Mouse (Mus musculus) heart, embryonic 14.5 days (tissue): Measurements from ENCODE around the gene Ncstn. TPM values are rescaled to one million over a fixed set of nuclear protein-coding genes. Genes with fewer than 3 reads are reported as not detected.

ENCODE experiments used
- ATAC-seq: fragments of 200-750 bp; cut with Nextera tagmentation; 2 replicates; pipeline ENCODE4 v1.8.0; 2017; ENCODE audit warnings: low read depth, moderate TSS enrichment; ENCODE audit not compliant: insufficient number of reproducible peaks, insufficient read depth, low FRiP score
- H3K27ac ChIP-seq, 2 experiments: fragments of 200-500 bp in 1 of 2; fragments of 300-500 bp in 1 of 2; sonication (generic) in 1 of 2; replicated peaks in 1 of 2; 2 replicates each; pipeline ENCODE4 v1.5.1; 2012 to 2014; ENCODE audit warnings: low read depth in 2 of 2, low read length in 2 of 2, control low read depth in 1 of 2, mild to moderate bottlenecking in 1 of 2, mixed read lengths in 1 of 2; ENCODE audit not compliant: control insufficient read depth in 1 of 2, insufficient read depth in 1 of 2
- H3K27me3 ChIP-seq: fragments of 300-500 bp; sonication (generic); 2 replicates; pipeline ENCODE4 v1.6.1; 2014; ENCODE audit warnings: mild to moderate bottlenecking, low read length, control low read depth; ENCODE audit not compliant: control insufficient read depth, insufficient read depth
- H3K36me3 ChIP-seq: fragments of 300-500 bp; sonication (generic); 2 replicates; pipeline ENCODE4 v1.6.1; 2014; ENCODE audit warnings: mild to moderate bottlenecking, control low read depth, low read length, mixed read lengths; ENCODE audit not compliant: control insufficient read depth, insufficient read depth
- H3K4me1 ChIP-seq, 2 experiments: fragments of 200-500 bp in 1 of 2; fragments of 300-500 bp in 1 of 2; sonication (generic) in 1 of 2; 2 replicates each; pipeline ENCODE4 v1.6.1; 2012 to 2014; ENCODE audit warnings: low read length in 2 of 2, control low read depth in 1 of 2, mixed read lengths in 1 of 2; ENCODE audit not compliant: control insufficient read depth in 2 of 2, insufficient read depth in 2 of 2
- H3K4me2 ChIP-seq: fragments of 300-500 bp; sonication (generic); 2 replicates; pipeline ENCODE4 v1.6.1; 2014; ENCODE audit warnings: mild to moderate bottlenecking, low read length
- H3K4me3 ChIP-seq, 2 experiments: fragments of 200-500 bp in 1 of 2; fragments of 300-500 bp in 1 of 2; sonication (generic) in 1 of 2; 2 replicates each; pipeline ENCODE4 v1.5.1; 2012 to 2014; ENCODE audit warnings: low read length in 2 of 2, mild to moderate bottlenecking in 2 of 2, control low read depth in 1 of 2, low read depth in 1 of 2, moderate library complexity in 1 of 2; ENCODE audit not compliant: control insufficient read depth in 1 of 2, insufficient read depth in 1 of 2
- H3K9ac ChIP-seq: fragments of 300-500 bp; sonication (generic); 2 replicates; pipeline ENCODE4 v1.6.1; 2014; ENCODE audit warnings: mild to moderate bottlenecking, low read length
- H3K9me3 ChIP-seq: fragments of 300-500 bp; sonication (generic); 2 replicates; pipeline ENCODE4 v1.6.1; 2016; ENCODE audit warnings: low read length, control low read depth; ENCODE audit not compliant: control insufficient read depth
- WGBS: fragments of 180-500 bp; shearing (Covaris S2); extraction: QIAGEN DNeasy Blood & Tissue Kit; methylation state at CpG from one replicate; pipeline ENCODE4 v1.1.7; 2014; 5-methylcytosine and 5-hydroxymethylcytosine counted together
- polyA plus RNA-seq: library from polyadenylated mRNA; unstranded; fragments of >200 nt; fragmentation: Nextera tagmentation; extraction: Ambion mirVana; gene quantifications from 2 replicates; pipeline ENCODE4 v1.2.1, GENCODE M21; 2014

Gene Ncstn
- polyA plus RNA-seq, 1 experiment from 2014 or later, result 120 TPM

GRCm38 (mm10) chr1:172071556-172071955 lies 11.0 kb downstream of the Ncstn start:
- Histone ChIP-seq H3K4me1 (peaks cover 2 to 6% of the 10 kb centered on the region in 2 experiments; a peak in 3 of 4 replicates), H3K36me3 (peaks cover 100% of the 10 kb centered on the region), H3K27me3 (no peaks in the 10 kb centered on the region), H3K27ac (no peak overlapping the region), H3K9me3 (no peaks in the 10 kb centered on the region), H3K4me3 (no peak overlapping the region), H3K4me2 (no peak overlapping the region), H3K9ac (no peak overlapping the region)
- WGBS, result 74% methylated on average over 4 of the region's 4 CpGs
- ATAC-seq, result no peak

DNA sequence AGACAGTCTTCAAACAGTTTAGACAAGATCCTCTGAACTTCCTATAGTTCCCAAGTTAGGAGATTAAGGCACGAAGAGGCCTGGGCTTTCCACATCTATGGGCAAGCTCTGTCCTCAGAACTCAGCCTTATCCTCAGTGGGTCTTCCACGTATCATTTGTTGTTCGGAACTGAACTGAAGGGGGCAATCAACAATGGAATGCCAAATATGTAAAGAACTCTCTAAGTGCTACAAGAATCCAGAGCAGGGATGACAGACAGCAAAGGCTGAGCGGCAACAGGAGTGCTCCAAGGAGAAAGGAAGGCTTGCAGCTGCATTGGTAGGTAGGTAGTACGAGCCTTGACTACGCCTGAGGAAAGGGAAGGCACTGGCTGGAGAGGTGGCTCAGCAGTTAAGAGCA lies 12.4 kb downstream of the Ncstn start:
- ATAC-seq, result no peak

GRCm38 (mm10) chr1:172064613-172065141 lies 17.9 kb downstream of the Ncstn start:
- H3K9ac ChIP-seq, result no peak overlapping the region
- no peak for ATAC-seq
- H3K4me3 ChIP-seq, result no peak overlapping the region
- no peak overlapping the region for H3K4me2 ChIP-seq
- H3K27me3 ChIP-seq, result no peaks in the 10 kb centered on the region
- H3K9me3 ChIP-seq, result no peaks in the 10 kb centered on the region
- H3K36me3 ChIP-seq, result peaks cover 57% of the 10 kb centered on the region
- peaks cover 2 to 5% of the 10 kb centered on the region in 2 experiments; a peak in 2 of 4 replicates for H3K4me1 ChIP-seq
- H3K27ac ChIP-seq, result no peak overlapping the region
- WGBS, result 77% methylated on average over 13 of the region's 13 CpGs

More for the DNA sequence above, 12.4 kb downstream of the Ncstn start:
- H3K27ac ChIP-seq, result no peak overlapping the region
- H3K36me3 ChIP-seq, result peaks cover 100% of the 10 kb centered on the region
- 30% methylated on average over 6 of the region's 6 CpGs for WGBS
- peaks cover 2 to 6% of the 10 kb centered on the region in 2 experiments; a peak in 3 of 4 replicates for H3K4me1 ChIP-seq
- H3K4me2 ChIP-seq, result no peak overlapping the region
- H3K27me3 ChIP-seq, result no peaks in the 10 kb centered on the region
- no peak overlapping the region for H3K9ac ChIP-seq
- no peak overlapping the region for H3K4me3 ChIP-seq
- no peaks in the 10 kb centered on the region for H3K9me3 ChIP-seq

- Histone ChIP-seq H3K4me2 (no peak overlapping the region), H3K9ac (no peak overlapping the region), H3K27me3 (no peaks in the 10 kb centered on the region), H3K4me1 (peaks cover 2 to 5% of the 10 kb centered on the region in 2 experiments; a peak in 2 of 4 replicates), H3K27ac (no peak overlapping the region), H3K9me3 (no peaks in the 10 kb centered on the region), H3K36me3 (peaks cover 45% of the 10 kb centered on the region), H3K4me3 (no peak overlapping the region)
- no peak for ATAC-seq
- WGBS, result 29% methylated on average over 4 of the region's 4 CpGs
Measured at GRCm38 (mm10) chr1:172063291-172064023, 19.1 kb downstream of the Ncstn start.

GRCm38 (mm10) chr1:172062101-172062500 lies 20.5 kb downstream of the Ncstn start:
- Histone ChIP-seq H3K27me3 (peaks cover 2% of the 10 kb centered on the region; the same call in 1 of the 2 replicates), H3K4me3 (no peak overlapping the region), H3K9ac (no peak overlapping the region), H3K4me1 (peaks cover 2 to 5% of the 10 kb centered on the region in 2 experiments; a peak in 2 of 4 replicates), H3K27ac (no peak overlapping the region), H3K4me2 (no peak overlapping the region), H3K36me3 (peaks cover 31% of the 10 kb centered on the region), H3K9me3 (no peaks in the 10 kb centered on the region)
- no peak for ATAC-seq
- 70% methylated on average over 2 of the region's 2 CpGs for WGBS

DNA sequence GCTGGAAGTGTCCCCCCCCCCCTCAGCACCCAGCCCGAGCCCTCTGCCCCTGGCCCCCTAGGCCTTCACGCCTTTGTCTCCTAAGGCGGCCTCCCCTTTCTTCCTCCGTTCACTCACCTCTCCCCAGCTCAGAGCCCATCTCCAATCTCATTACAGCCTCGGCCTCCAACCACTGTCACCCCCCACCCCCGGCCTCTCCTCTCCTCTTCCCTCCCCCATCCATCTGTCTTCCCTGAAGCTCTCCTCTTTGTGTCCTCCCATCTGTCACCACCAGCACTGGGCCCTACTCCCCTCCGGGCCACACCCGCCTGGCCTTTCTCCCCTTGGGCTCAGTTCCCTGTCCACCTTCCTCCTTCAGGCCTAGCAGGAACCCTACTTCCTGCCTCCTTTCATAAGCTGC lies 21.4 kb downstream of the Ncstn start:
- peaks cover 10% of the 10 kb centered on the region for H3K27me3 ChIP-seq
- H3K4me3 ChIP-seq, result no peak overlapping the region
- WGBS, result 25% methylated on average over 8 of the region's 8 CpGs
- H3K36me3 ChIP-seq, result peaks cover 22% of the 10 kb centered on the region
- peaks cover 2 to 5% of the 10 kb centered on the region in 2 experiments; a peak in 2 of 4 replicates for H3K4me1 ChIP-seq
- no peak overlapping the region for H3K4me2 ChIP-seq
- no peaks in the 10 kb centered on the region for H3K9me3 ChIP-seq
- no peak for ATAC-seq
- H3K27ac ChIP-seq, result no peak overlapping the region
- no peak overlapping the region for H3K9ac ChIP-seq

DNA sequence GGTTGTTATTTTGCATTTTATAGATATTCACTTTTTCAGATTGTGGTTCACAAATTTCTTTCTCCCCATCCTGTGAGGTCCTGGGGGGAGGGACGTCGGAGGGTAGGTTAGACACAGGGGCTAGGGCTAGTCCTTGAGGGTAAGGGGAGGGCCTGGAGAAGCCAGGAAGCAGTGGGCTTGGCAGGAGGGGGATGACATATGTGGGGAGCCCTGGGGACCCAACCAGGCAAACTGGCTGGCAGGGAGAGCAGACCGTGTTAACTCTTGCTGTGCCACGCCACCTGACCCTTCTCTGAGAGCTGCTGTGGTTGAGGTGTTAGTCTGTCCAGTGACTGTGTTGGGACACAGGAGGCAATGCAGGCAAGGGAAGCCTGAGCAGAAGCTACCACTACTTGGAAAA lies 21.9 kb downstream of the Ncstn start:
- no peak overlapping the region for H3K9ac ChIP-seq
- peaks cover 16% of the 10 kb centered on the region for H3K27me3 ChIP-seq
- no peaks in the 10 kb centered on the region for H3K9me3 ChIP-seq
- peaks cover 17% of the 10 kb centered on the region for H3K36me3 ChIP-seq
- H3K4me3 ChIP-seq, result no peak overlapping the region
- no peak for ATAC-seq
- WGBS, result 47% methylated on average over 4 of the region's 4 CpGs
- H3K4me1 ChIP-seq, result peaks cover 2 to 5% of the 10 kb centered on the region in 2 experiments; a peak in 2 of 4 replicates
- no peak overlapping the region for H3K27ac ChIP-seq
- H3K4me2 ChIP-seq, result no peak overlapping the region
